Mouse (Mus musculus) frontal cortex, postnatal 10 days (tissue): ENCODE measurements at regions not wholly inside any gene's neighbourhood (a gene's known extent, or its start where the extent isn't known, plus 50 kb on each side); places are given as distances from the start of the nearest gene placed in this dataset.

Experiments
- DNase-seq, 2 experiments: peaks; one replicate each; pipeline ENCODE4 v3.0.0; 2022; ENCODE audit warnings: low spot score in 2 of 2, mixed read lengths in 1 of 2

DNA sequence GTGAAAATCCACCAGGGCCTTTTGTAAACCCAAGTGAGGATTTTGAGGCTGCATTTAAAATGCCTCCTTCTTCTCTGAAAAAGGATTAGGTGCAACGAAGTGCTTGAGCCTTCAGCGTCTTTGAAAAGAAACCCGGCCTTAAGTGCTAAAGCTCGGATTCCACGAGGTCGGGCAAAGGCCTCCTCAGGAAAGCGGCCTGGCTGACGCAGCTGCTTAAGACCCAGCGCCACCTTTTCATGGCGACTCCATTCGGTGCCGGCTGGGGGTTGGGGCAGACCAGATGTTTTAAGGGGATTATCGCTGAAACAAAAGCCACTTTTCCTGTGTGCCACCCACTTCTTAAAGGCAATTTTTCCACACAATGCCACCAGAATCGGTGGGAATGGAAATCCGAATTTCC, 61.6 kb upstream of the 4932438H23Rik start:
- no peak for DNase-seq

DNA sequence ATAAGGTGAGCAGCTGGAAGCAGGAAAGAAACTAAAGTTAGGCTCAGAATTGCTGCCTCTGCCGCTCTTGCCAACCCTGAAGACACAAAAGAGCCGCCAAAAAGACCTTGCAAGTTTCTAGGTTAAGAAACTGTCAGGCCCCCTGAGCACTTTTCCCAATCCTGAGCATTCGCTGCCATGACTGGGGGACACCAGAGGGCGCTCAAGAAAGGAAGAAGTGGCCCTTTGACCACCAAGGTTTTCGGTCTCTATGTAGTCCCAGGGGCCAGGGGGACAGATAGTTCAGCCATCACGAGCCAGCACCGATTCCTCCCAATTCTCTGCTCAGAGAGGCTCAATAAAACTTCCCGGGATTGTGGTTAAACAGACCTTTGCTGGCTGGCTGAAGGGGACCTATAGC, 64.6 kb upstream of the Olig2 start:
- DNase-seq = peak in 1 of 2 experiments; percentile 25

DNA sequence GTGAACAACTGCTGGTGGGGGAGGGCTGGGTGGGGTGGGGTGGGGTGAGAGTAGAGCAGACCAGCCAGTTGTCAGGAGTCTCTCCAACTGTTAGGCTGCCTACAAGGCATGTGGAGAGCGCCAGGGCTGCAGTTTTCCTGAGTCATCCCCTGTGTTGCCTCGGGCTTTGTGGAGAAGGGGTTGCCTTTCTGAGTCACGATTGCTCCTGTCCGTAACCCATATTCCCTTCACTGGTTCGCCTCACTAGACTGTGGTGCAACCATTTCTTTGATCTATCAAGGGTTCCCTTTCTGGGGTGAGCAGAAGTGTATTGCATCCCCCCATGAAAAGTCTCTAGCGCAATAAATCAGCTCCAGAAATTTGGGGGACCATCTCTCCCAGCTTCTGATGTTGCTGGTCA, 63.6 kb upstream of the Olig2 start:
- DNase-seq = no peak

DNA sequence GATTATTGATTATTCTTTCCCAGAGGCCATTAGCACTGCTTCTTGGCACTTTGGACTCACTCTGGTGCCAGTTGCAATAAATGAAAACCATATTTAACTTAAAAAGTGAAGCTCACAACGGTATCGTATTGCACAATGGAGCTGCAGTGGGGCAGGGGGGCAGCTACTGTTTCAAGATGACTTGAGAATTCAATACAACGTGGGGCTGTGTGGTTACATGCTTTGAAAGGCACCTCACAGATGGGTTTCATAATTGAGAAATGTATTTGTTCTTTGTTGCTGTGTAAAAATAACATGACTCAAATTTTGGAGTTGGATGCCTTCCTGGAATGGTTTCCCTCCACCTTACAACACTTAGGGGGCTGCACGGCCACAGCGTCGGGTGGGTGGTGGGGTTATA, 62.9 kb upstream of the Olig2 start:
- no peak for DNase-seq

DNA sequence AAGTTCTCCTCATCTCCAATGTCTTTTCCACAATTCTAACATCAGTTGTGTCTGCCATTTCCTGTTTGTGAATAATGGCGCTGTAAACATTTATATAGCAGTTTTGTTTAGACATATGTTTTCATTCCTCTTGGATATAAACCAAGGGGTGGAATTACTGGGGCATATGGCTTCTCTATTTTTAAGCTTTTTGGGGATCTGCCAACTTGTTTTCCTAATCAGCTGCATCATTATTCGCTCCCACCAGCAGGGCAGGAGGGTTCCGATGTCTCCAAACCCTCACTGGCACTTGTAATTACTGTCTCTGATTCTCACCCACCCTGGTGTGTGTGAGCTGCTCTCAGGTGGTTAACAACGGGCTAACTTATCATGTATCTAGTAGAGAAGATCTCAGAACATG, 59.4 kb upstream of the Olig2 start:
- no peak for DNase-seq

DNA sequence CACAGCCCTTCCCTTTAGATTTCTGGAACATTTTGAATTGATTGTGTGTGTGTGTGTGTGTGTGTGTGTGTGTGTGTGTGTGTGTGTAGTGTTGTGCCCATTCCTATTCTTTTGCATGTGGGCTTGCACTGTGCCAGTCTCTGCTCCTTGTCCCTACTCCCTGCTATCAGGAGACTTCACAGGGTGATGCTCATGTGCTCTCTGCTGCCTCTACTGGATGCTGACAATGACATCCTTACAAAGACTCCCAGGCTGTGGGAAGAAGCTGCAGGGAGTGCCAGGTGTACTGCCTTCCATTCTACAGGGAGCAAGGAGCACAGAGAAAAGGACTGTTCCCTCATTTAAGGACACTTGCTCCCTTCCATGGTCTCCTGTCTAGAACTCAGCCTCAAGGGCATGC, 58.4 kb upstream of the Olig2 start:
- DNase-seq = peak; percentile 21 to 55

DNA sequence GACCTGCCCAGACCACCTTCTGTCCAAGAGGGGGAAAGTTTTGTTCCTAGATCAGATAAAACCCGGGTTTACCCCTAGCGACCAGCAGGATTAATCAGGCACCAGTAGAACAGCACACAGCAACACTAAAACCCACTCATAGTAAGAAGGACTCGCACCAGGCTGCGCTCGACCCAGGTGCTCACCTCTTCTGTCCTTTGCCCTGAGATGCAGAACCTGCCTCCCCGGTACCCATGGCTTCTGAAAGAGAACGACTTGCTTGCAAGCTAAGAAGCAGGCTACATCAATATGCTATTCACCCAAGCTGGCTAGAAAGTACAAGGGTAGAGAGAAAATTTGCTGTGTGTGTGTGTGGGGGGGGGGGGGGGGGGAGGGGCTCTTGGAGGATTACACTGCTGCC, 56.9 kb upstream of the Olig2 start:
- no peak for DNase-seq

DNA sequence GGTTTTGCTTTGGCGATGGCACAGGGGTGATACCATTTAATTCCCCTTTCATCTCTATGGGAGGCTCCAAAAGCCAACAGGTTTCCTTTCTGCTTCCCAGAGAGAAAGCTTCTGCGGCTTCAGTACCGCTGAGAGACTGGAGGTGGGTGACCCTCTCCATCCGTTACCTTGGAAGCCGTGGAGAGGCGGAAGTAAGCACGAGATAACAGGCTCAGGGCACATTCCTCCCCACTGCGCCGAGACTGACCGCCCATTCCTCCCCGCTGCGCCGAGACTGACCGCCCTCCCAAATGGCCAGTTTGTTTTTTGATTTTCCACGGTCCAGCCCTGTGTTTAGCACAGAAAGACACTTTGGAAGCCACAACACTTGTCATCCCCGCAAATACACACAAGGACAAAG, 55.4 kb upstream of the Olig2 start:
- no peak for DNase-seq

DNA sequence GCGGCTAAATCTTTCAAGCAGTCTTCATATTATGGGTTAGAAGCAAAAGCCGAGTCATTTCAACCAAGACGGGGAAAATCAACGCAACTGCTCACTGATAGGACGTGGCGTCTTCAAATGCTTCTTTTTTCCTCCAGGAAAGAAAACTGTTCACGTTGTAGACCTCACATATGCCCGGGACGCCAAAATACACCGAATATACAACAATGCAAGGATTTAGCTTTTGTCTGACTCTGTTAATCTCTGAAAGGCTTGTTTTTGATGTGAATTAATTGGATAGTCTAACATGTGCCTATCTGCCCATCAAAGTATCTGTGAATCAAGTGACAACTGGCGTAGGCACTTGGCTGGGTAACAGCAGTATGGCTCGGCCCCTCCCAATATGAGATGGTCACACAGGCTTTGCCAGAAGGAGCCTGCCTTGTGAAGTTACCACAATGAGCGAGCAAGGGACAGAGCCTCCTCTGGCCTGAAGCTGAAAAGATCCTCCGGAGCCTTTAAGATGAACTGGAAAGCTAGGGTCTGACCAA, 53.3 kb upstream of the Olig2 start:
- no peak for DNase-seq

DNA sequence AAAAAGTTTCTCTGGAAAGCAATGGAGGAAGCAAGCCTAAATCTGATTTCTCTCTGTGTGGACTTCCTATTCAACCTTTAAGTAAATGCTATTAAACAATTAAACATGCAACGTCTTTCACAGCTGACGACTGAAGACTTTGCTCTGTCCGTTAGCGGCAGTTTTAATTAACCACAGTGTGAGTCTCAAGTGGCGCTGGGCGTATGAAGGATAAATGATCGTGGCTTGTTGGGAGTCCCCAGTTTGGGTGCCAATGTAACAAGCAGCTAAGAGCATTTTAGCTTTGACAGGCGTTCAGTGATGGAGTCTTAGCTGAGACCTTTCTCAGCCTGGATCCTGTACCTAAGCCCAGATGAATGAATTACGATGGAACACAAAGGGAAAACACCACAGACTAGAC, 52.7 kb upstream of the Olig2 start:
- no peak for DNase-seq

DNA sequence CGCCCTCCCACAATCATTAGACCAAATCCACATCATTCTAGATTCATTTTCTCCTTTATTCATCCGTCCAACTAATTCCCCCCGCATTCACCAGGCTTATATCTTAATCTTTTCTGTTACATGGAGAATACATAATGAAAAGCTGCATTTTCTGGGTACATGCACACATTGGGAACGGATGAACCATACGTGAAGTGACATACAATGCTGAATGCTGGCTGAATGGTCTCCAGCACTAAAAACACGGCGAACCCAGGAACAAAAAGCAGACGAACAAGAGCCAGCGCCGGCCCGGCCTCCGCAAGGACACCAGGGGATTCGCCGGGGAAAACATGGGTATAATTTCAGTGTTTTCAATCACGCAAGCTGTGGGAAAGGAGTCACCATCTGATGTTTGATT, 52.0 kb upstream of the Olig2 start:
- no peak for DNase-seq

DNA sequence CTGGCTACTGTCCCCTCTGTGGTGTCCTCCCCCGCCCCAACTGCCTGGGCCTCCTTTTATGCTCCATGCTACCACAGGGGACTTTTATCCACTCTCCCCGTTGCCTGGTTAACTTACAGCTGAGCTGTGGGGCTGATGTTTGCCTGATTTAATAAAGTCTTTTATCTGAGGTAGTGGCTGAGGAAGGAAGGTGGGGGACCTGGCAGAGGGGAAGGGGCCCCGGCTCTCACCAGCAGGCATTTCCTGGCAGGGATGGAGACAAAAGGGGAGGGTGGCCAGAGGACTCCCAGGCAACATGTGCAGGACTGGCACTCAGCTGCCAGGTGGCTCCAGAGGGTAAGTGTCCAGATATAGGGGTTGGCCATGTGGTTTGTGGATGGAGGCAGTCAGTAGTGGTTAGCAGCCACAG, 51.4 kb upstream of the Olig2 start:
- no peak for DNase-seq

DNA sequence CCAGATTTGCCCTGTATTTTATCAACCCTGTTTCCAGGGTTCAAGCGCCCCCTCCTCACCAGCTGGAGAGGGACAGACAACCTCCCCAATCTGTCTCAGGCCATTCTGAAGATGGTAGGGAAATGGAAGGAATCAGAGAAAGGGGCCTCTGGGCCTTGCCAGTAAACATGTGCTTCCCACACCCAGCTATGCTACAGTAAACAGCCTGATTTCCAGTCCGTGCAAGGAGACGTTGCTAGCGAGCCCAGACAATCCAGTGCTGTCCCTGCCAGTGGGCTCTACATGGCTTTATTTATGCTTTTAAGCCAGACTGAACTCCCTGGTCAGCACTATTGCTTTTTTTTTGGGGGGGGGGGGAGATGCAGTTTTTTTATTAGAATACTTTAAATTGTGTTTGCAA, 50.9 kb upstream of the Olig2 start:
- DNase-seq = no peak
